Mouse (Mus musculus) brain, embryonic 14.5 days (tissue): ENCODE data around the gene Plcb1.

Source experiments
- CTCF ChIP-seq: fragments of 200-500 bp; IDR thresholded peaks from 2 replicates; pipeline ENCODE4 v1.5.1; 2012; ENCODE audit warnings: inconsistent platforms, mild to moderate bottlenecking, moderate library complexity, borderline replicate concordance; ENCODE audit not compliant: insufficient read depth, insufficient read length; ENCODE audit errors: extremely low read depth
- POLR2A ChIP-seq: fragments of 200-500 bp; IDR thresholded peaks from 2 replicates; pipeline ENCODE4 v1.6.1; 2012; ENCODE audit warnings: mild to moderate bottlenecking, inconsistent platforms, borderline replicate concordance; ENCODE audit not compliant: poor library complexity, insufficient read depth, insufficient read length, severe bottlenecking; ENCODE audit errors: extremely low read depth

DNA sequence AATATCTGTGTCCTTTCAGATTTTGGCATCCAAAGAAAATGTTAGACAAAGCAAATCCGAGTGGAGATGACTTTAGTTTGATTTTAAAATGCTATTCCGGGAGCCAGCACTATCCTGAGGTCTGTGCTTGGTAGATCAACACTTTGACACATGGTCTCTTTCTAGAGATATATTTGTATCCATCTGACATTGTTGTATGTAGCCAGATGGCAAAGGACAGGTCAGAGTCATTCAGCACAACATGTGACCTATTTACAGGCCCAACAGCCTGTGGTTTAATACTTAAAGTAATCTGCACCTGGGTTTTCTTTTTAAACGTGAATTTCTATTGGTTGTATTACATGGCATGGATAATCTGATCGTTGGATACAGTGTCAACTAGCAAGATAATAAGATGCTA is 629.3 kb downstream of the Plcb1 start:
- no peak for TF ChIP-seq POLR2A
- TF ChIP-seq CTCF, result no peak
